Mouse (Mus musculus) cerebellum, postnatal 25 days (tissue): ENCODE measurements around the gene Stt3a.

ENCODE experiments used
- DNase-seq, 2 experiments: peaks; one replicate each; pipeline ENCODE4 v3.0.0; 2021; ENCODE audit warnings: mixed read lengths in 2 of 2

The Stt3a gene

DNA sequence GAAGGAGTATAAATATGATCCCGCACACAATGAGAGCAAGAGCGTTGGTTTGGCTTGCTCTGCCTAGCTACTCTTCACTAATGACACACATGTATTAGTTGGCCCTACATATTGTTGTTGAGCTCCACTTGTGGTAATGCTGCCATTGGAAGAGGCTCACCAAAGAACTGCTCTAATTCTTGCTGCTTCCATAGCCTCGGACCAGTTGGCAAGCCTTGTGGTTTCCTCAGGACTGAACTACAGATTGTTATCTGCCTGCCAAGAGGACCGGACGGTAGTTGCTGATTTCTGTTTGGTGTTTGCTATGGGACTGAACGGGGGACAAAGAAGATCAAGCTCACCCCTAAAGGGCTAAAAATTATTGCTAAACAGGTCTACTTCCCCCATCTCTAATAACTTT lies 60.2 kb downstream of the Stt3a start:
- no peak for DNase-seq

- no peak for DNase-seq
These were observed 61.6 kb downstream of the Stt3a start for GRCm38 (mm10) chr9:36705923-36706322.

GRCm38 (mm10) chr9:36694276-36694675 lies 73.2 kb downstream of the Stt3a start:
- no peak for DNase-seq

DNA sequence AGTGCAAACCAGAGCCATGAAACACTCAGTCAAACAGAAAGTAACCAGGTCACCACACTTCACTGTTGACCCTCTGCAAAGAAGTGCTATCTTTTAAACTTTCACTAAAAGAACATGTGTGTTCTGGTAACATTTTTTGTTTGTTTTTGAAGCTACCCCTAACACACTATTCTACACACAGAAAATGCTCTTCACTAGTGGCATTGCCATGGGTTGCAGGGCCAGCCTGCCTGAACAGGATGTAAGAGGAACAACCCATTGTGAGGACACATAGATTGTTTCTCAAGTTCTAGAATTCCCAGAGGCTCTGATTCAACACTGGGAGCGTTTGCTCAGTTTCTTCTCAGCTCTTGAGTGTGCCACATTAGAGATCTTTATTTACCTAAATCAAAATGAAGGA lies 74.6 kb downstream of the Stt3a start, which contains the start of gene Acrv1:
Gene Acrv1 (plus strand): TSS at position 301 of the 400 bp plus-strand sequence.
- no peak for DNase-seq

DNA sequence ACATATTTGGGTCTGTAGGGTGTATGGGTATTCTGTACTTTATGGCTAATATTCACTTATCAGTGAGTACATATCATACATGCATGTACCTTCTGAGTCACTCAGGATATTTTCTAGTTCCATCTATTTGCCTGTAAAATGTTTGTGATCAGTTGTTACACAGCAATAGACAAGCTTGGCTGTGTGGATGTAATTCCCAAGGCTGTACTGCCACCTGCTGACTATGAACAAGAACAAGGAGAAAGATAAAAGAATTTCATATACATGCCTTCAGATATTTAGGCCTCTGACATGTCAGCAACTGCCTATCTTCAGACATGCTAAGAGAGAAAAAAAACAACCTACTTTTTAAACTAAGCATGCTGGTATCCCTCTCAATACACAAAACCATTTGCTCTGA lies 80.2 kb downstream of the Stt3a start:
- no peak for DNase-seq

GRCm38 (mm10) chr9:36681424-36681823 lies 86.1 kb downstream of the Stt3a start:
- DNase-seq = no peak
